24 mouse cellular contexts compared by ENCODE assay signal in genomic region chr15:10832331-10832730, GRCm38 (mm10).
DNase-seq lines count a peak whose midpoint lies in the region; ATAC-seq lines count a peak whose summit lies in the region.
"Had no signal": no experiment of that assay in that cellular context is flagged by ENCODE, and none has a peak within 500 bp of the region (broad histone marks: within the 10 kb centered on the region; RNA-seq: fewer than 3 reads in every experiment).

No protein-coding gene starts in this region.

- 74% methylated on average over 1 of the region's 1 CpGs for WGBS in kidney, embryonic 14.5 days
- WGBS in limb, embryonic 10.5 days: 76% methylated on average over 1 of the region's 1 CpGs

- ATAC-seq in kidney, embryonic 14.5 days (ENCODE audit: low FRiP score, low TSS enrichment): no peak
- ATAC-seq: activated CD4-positive, CD25-positive, alpha-beta regulatory T cell, adult 4 months; forebrain, embryonic 13.5 days; forebrain, embryonic 15.5 days; forebrain, postnatal 0 days; Patski had no signal

- H3K4me1 ChIP-seq in kidney, embryonic 14.5 days (ENCODE audit: control insufficient read depth, insufficient read depth, low read length): peaks cover 6% of the 10 kb centered on the region; the same call in 1 of the 2 replicates
- peaks cover 14% of the 10 kb centered on the region for H3K4me1 ChIP-seq in limb, embryonic 10.5 days
- H3K4me1 ChIP-seq: embryonic facial prominence, embryonic 10.5 days; embryonic facial prominence, embryonic 12.5 days; forebrain, embryonic 13.5 days; forebrain, embryonic 15.5 days had no signal

- no peaks in the 10 kb centered on the region; the same call in 1 of the 2 replicates for H3K9me3 ChIP-seq in kidney, embryonic 14.5 days (ENCODE audit: control insufficient read depth, low read length)
- no peaks in the 10 kb centered on the region for H3K9me3 ChIP-seq in limb, embryonic 10.5 days (replicated peaks)
- H3K9me3 ChIP-seq: embryonic facial prominence, embryonic 10.5 days; embryonic facial prominence, embryonic 12.5 days; forebrain, embryonic 13.5 days; forebrain, embryonic 15.5 days had no signal

- no peak overlapping the region for H3K27ac ChIP-seq in kidney, embryonic 14.5 days (ENCODE audit: low read depth, low read length)
- peak overlapping the region; percentile 1; the same call in 1 of the 2 replicates for H3K27ac ChIP-seq in limb, embryonic 10.5 days
- H3K27ac ChIP-seq: embryonic facial prominence, embryonic 10.5 days; embryonic facial prominence, embryonic 12.5 days; forebrain, embryonic 13.5 days; forebrain, embryonic 15.5 days had no signal

- no peak overlapping the region for H3K4me3 ChIP-seq in kidney, embryonic 14.5 days (ENCODE audit: low read length)
- H3K4me3 ChIP-seq in limb, embryonic 10.5 days: no peak overlapping the region
- H3K4me3 ChIP-seq: embryonic facial prominence, embryonic 10.5 days; embryonic facial prominence, embryonic 12.5 days; forebrain, embryonic 13.5 days; forebrain, embryonic 15.5 days had no signal

- no peaks in the 10 kb centered on the region for H3K36me3 ChIP-seq in kidney, embryonic 14.5 days (ENCODE audit: control insufficient read depth, insufficient read depth, low read length)
- no peaks in the 10 kb centered on the region for H3K36me3 ChIP-seq in limb, embryonic 10.5 days
- H3K36me3 ChIP-seq: embryonic facial prominence, embryonic 10.5 days; embryonic facial prominence, embryonic 12.5 days; forebrain, embryonic 15.5 days had no signal

- H3K27me3 ChIP-seq in kidney, embryonic 14.5 days (ENCODE audit: control insufficient read depth, insufficient read depth, low read length): no peaks in the 10 kb centered on the region
- no peaks in the 10 kb centered on the region for H3K27me3 ChIP-seq in limb, embryonic 10.5 days (ENCODE audit: low read depth, poor library complexity, severe bottlenecking)
- H3K27me3 ChIP-seq: embryonic facial prominence, embryonic 12.5 days; forebrain, embryonic 13.5 days; forebrain, embryonic 15.5 days; Patski had no signal

- H3K9ac ChIP-seq in kidney, embryonic 14.5 days (ENCODE audit: low read depth, low read length): no peak overlapping the region
- H3K9ac ChIP-seq: embryonic facial prominence, embryonic 12.5 days; forebrain, embryonic 13.5 days; forebrain, embryonic 15.5 days; forebrain, postnatal 0 days had no signal

- peak; percentile 47 for DNase-seq in kidney, adult 11 months
- peak; percentile 21 to 68 for DNase-seq in kidney, adult 8-10 months
- DNase-seq in kidney, adult 18-20 months: no peak
- peak; percentile 16 to 36 for DNase-seq in kidney, postnatal 25 days
- no peak for DNase-seq in kidney, postnatal 10 days
- no peak for DNase-seq in limb, embryonic 10.5 days (ENCODE audit: low spot score)
- DNase-seq in embryo, embryonic 11 days: no peak
- DNase-seq: adrenal gland, adult 2 months; adrenal gland, postnatal 10 days; adrenal gland, postnatal 25 days; cerebellum, adult 11 months; cerebellum, adult 18-20 months; cerebellum, adult 8-10 months; cerebellum, adult 9-11 months; cerebellum, postnatal 14 days; cerebellum, postnatal 36 days; forebrain, postnatal 0 days had no signal

- no peak overlapping the region for H3K4me2 ChIP-seq in kidney, embryonic 14.5 days (replicated peaks; ENCODE audit: low read depth, low read length)
- H3K4me2 ChIP-seq: embryonic facial prominence, embryonic 12.5 days; forebrain, embryonic 13.5 days; forebrain, embryonic 15.5 days had no signal

Comparison
In these comparisons a context has a peak if more than half of its experiments do, and no peak if none do; other contexts are left out.
1. DNase-seq: peak in kidney, adult 11 months (single experiment), kidney, adult 8-10 months (2 of 2) and kidney, postnatal 25 days (2 of 2); none in kidney, adult 18-20 months (single experiment), kidney, postnatal 10 days (single experiment), limb, embryonic 10.5 days (single experiment) and embryo, embryonic 11 days (single experiment).